Mouse (Mus musculus): Measurements from ENCODE around the gene Snx10. TPM values are rescaled to one million over a fixed set of nuclear protein-coding genes. Genes with fewer than 3 reads are reported as not detected.

Snx10 gene
- polyA plus RNA-seq, 1 experiment from 2014 or later: 44.4 TPM

GRCm38 (mm10) chr6:51524321-51524931 lies 725 bp downstream of the Snx10 start:
- Histone ChIP-seq H3K36me3 (ENCODE audit: control insufficient read depth, insufficient read depth, low read length) (no peaks in the 10 kb centered on the region), H3K27ac (ENCODE audit: low read depth, low read length) (peak overlapping the region; percentile 57; the same call in 1 of the 2 replicates), H3K27me3 (replicated peaks; ENCODE audit: control insufficient read depth, insufficient read depth, low read length) (no peaks in the 10 kb centered on the region), H3K9ac (ENCODE audit: low read length) (peak overlapping the region; percentile 79), H3K9me3 (replicated peaks; ENCODE audit: control insufficient read depth, low read length) (no peaks in the 10 kb centered on the region), H3K4me3 (ENCODE audit: low read depth, low read length) (peak overlapping the region; percentile 70), H3K4me1 (ENCODE audit: control insufficient read depth, insufficient read depth, low read length) (peaks cover 10% of the 10 kb centered on the region; the same call in 1 of the 2 replicates), H3K4me2 (ENCODE audit: low read length) (peak overlapping the region; percentile 69)
- under 1% methylated on average over 21 of the region's 21 CpGs for WGBS
- DNase-seq (ENCODE audit: low spot score): peak; percentile 73
- ATAC-seq: peak; percentile 81

GRCm38 (mm10) chr6:51525001-51525400 lies 1.3 kb downstream of the Snx10 start:
- no peaks in the 10 kb centered on the region for H3K9me3 ChIP-seq (replicated peaks; ENCODE audit: control insufficient read depth, low read length)
- peak overlapping the region; percentile 69 for H3K4me2 ChIP-seq (ENCODE audit: low read length)
- no peak for DNase-seq (ENCODE audit: low spot score)
- no peak overlapping the region for H3K27ac ChIP-seq (ENCODE audit: low read depth, low read length)
- no peak for ATAC-seq
- peaks cover 13% of the 10 kb centered on the region; the same call in 1 of the 2 replicates for H3K4me1 ChIP-seq (ENCODE audit: control insufficient read depth, insufficient read depth, low read length)
- H3K27me3 ChIP-seq (replicated peaks; ENCODE audit: control insufficient read depth, insufficient read depth, low read length): no peaks in the 10 kb centered on the region
- H3K9ac ChIP-seq (ENCODE audit: low read length): peak overlapping the region; percentile 79; the same call in 1 of the 2 replicates
- no peaks in the 10 kb centered on the region for H3K36me3 ChIP-seq (ENCODE audit: control insufficient read depth, insufficient read depth, low read length)
- H3K4me3 ChIP-seq (ENCODE audit: low read depth, low read length): peak overlapping the region; percentile 70
- WGBS: 51% methylated on average over 5 of the region's 5 CpGs

GRCm38 (mm10) chr6:51529457-51529856 lies 5.8 kb downstream of the Snx10 start:
- no peak overlapping the region for H3K9ac ChIP-seq (ENCODE audit: low read length)
- H3K4me3 ChIP-seq (ENCODE audit: low read depth, low read length): no peak overlapping the region
- no peak for ATAC-seq
- no peaks in the 10 kb centered on the region for H3K9me3 ChIP-seq (replicated peaks; ENCODE audit: control insufficient read depth, low read length)
- DNase-seq (ENCODE audit: low spot score): peak; percentile 45
- H3K4me1 ChIP-seq (ENCODE audit: control insufficient read depth, insufficient read depth, low read length): peaks cover 13% of the 10 kb centered on the region; the same call in 1 of the 2 replicates
- H3K27ac ChIP-seq (ENCODE audit: low read depth, low read length): no peak overlapping the region
- H3K4me2 ChIP-seq (ENCODE audit: low read length): no peak overlapping the region
- no peaks in the 10 kb centered on the region for H3K36me3 ChIP-seq (ENCODE audit: control insufficient read depth, insufficient read depth, low read length)
- WGBS: 52% methylated on average over 7 of the region's 7 CpGs
- no peaks in the 10 kb centered on the region for H3K27me3 ChIP-seq (replicated peaks; ENCODE audit: control insufficient read depth, insufficient read depth, low read length)

GRCm38 (mm10) chr6:51533467-51534200 lies 9.9 kb downstream of the Snx10 start:
- Histone ChIP-seq H3K9me3 (replicated peaks; ENCODE audit: control insufficient read depth, low read length) (no peaks in the 10 kb centered on the region), H3K4me2 (ENCODE audit: low read length) (no peak overlapping the region), H3K4me3 (ENCODE audit: low read depth, low read length) (no peak overlapping the region), H3K27me3 (replicated peaks; ENCODE audit: control insufficient read depth, insufficient read depth, low read length) (no peaks in the 10 kb centered on the region), H3K27ac (ENCODE audit: low read depth, low read length) (no peak overlapping the region), H3K4me1 (ENCODE audit: control insufficient read depth, insufficient read depth, low read length) (0 out of 2 replicates have a peak, but pooled peaks cover 9% of the 10 kb centered on the region), H3K36me3 (ENCODE audit: control insufficient read depth, insufficient read depth, low read length) (no peaks in the 10 kb centered on the region), H3K9ac (ENCODE audit: low read length) (no peak overlapping the region)
- ATAC-seq (no peak), DNase-seq (ENCODE audit: low spot score) (no peak)
- 89% methylated on average over 6 of the region's 6 CpGs for WGBS

- DNase-seq (ENCODE audit: low spot score) (no peak), ATAC-seq (no peak)
- Histone ChIP-seq H3K4me2 (ENCODE audit: low read length) (no peak overlapping the region), H3K27ac (ENCODE audit: low read depth, low read length) (no peak overlapping the region), H3K9me3 (replicated peaks; ENCODE audit: control insufficient read depth, low read length) (no peaks in the 10 kb centered on the region), H3K27me3 (replicated peaks; ENCODE audit: control insufficient read depth, insufficient read depth, low read length) (no peaks in the 10 kb centered on the region), H3K36me3 (ENCODE audit: control insufficient read depth, insufficient read depth, low read length) (no peaks in the 10 kb centered on the region), H3K4me1 (ENCODE audit: control insufficient read depth, insufficient read depth, low read length) (no peaks in the 10 kb centered on the region), H3K4me3 (ENCODE audit: low read depth, low read length) (no peak overlapping the region), H3K9ac (ENCODE audit: low read length) (no peak overlapping the region)
- 74% methylated on average over 10 of the region's 10 CpGs for WGBS
Observed at GRCm38 (mm10) chr6:51535571-51535970, 11.9 kb downstream of the Snx10 start.

- no peak overlapping the region for H3K4me2 ChIP-seq (ENCODE audit: low read length)
- peaks cover 3% of the 10 kb centered on the region; the same call in 1 of the 2 replicates for H3K4me1 ChIP-seq (ENCODE audit: control insufficient read depth, insufficient read depth, low read length)
- no peak overlapping the region for H3K9ac ChIP-seq (ENCODE audit: low read length)
- no peak for ATAC-seq
- H3K27ac ChIP-seq (ENCODE audit: low read depth, low read length): no peak overlapping the region
- WGBS: 91% methylated on average over 6 of the region's 6 CpGs
- H3K36me3 ChIP-seq (ENCODE audit: control insufficient read depth, insufficient read depth, low read length): no peaks in the 10 kb centered on the region
- no peak for DNase-seq (ENCODE audit: low spot score)
- no peaks in the 10 kb centered on the region for H3K9me3 ChIP-seq (replicated peaks; ENCODE audit: control insufficient read depth, low read length)
- H3K27me3 ChIP-seq (replicated peaks; ENCODE audit: control insufficient read depth, insufficient read depth, low read length): no peaks in the 10 kb centered on the region
- H3K4me3 ChIP-seq (ENCODE audit: low read depth, low read length): no peak overlapping the region
Observed at GRCm38 (mm10) chr6:51540525-51540924, 16.8 kb downstream of the Snx10 start.

- Histone ChIP-seq H3K9ac (ENCODE audit: low read length) (no peak overlapping the region), H3K27ac (ENCODE audit: low read depth, low read length) (no peak overlapping the region), H3K27me3 (replicated peaks; ENCODE audit: control insufficient read depth, insufficient read depth, low read length) (no peaks in the 10 kb centered on the region), H3K9me3 (replicated peaks; ENCODE audit: control insufficient read depth, low read length) (no peaks in the 10 kb centered on the region), H3K4me3 (ENCODE audit: low read depth, low read length) (no peak overlapping the region), H3K4me1 (ENCODE audit: control insufficient read depth, insufficient read depth, low read length) (peaks cover 3% of the 10 kb centered on the region; the same call in 1 of the 2 replicates), H3K36me3 (ENCODE audit: control insufficient read depth, insufficient read depth, low read length) (no peaks in the 10 kb centered on the region), H3K4me2 (ENCODE audit: low read length) (no peak overlapping the region)
- ATAC-seq (no peak), DNase-seq (ENCODE audit: low spot score) (no peak)
- WGBS: 91% methylated on average over 7 of the region's 7 CpGs
Observed at GRCm38 (mm10) chr6:51541422-51541821, 17.7 kb downstream of the Snx10 start.

GRCm38 (mm10) chr6:51542147-51542546 lies 18.4 kb downstream of the Snx10 start:
- H3K27ac ChIP-seq (ENCODE audit: low read depth, low read length): no peak overlapping the region
- no peak overlapping the region for H3K9ac ChIP-seq (ENCODE audit: low read length)
- no peaks in the 10 kb centered on the region for H3K36me3 ChIP-seq (ENCODE audit: control insufficient read depth, insufficient read depth, low read length)
- ATAC-seq: no peak
- no peaks in the 10 kb centered on the region for H3K27me3 ChIP-seq (replicated peaks; ENCODE audit: control insufficient read depth, insufficient read depth, low read length)
- 83% methylated on average over 4 of the region's 4 CpGs for WGBS
- no peaks in the 10 kb centered on the region for H3K9me3 ChIP-seq (replicated peaks; ENCODE audit: control insufficient read depth, low read length)
- no peak overlapping the region for H3K4me2 ChIP-seq (ENCODE audit: low read length)
- H3K4me3 ChIP-seq (ENCODE audit: low read depth, low read length): no peak overlapping the region
- peaks cover 3% of the 10 kb centered on the region; the same call in 1 of the 2 replicates for H3K4me1 ChIP-seq (ENCODE audit: control insufficient read depth, insufficient read depth, low read length)
- no peak for DNase-seq (ENCODE audit: low spot score)

GRCm38 (mm10) chr6:51543639-51544117 lies 20.0 kb downstream of the Snx10 start:
- no peak for DNase-seq (ENCODE audit: low spot score)
- Histone ChIP-seq H3K9me3 (replicated peaks; ENCODE audit: control insufficient read depth, low read length) (no peaks in the 10 kb centered on the region), H3K9ac (ENCODE audit: low read length) (no peak overlapping the region), H3K27ac (ENCODE audit: low read depth, low read length) (no peak overlapping the region), H3K36me3 (ENCODE audit: control insufficient read depth, insufficient read depth, low read length) (no peaks in the 10 kb centered on the region), H3K4me2 (ENCODE audit: low read length) (peak overlapping the region; percentile 15; the same call in 1 of the 2 replicates), H3K4me3 (ENCODE audit: low read depth, low read length) (no peak overlapping the region), H3K4me1 (ENCODE audit: control insufficient read depth, insufficient read depth, low read length) (peaks cover 3% of the 10 kb centered on the region; the same call in 1 of the 2 replicates), H3K27me3 (replicated peaks; ENCODE audit: control insufficient read depth, insufficient read depth, low read length) (no peaks in the 10 kb centered on the region)
- 21% methylated on average over 6 of the region's 6 CpGs for WGBS
- peak; percentile 26; the same call in 1 of the 2 replicates for ATAC-seq

Measured in forebrain, embryonic 14.5 days (tissue).